Mouse (Mus musculus): Measurements from ENCODE around the gene Herc2. TPM values are rescaled to one million over a fixed set of nuclear protein-coding genes. Genes with fewer than 3 reads are reported as not detected.

Herc2 gene
- polyA plus RNA-seq, 1 experiment from 2014 or later = 41.3 TPM

GRCm38 (mm10) chr7:56220811-56221210 lies 170.8 kb downstream of the Herc2 start:
- no peaks in the 10 kb centered on the region for H3K27me3 ChIP-seq
- H3K4me2 ChIP-seq = no peak overlapping the region
- WGBS = 93% methylated on average over 6 of the region's 6 CpGs
- no peaks in the 10 kb centered on the region for H3K9me3 ChIP-seq
- H3K9ac ChIP-seq = no peak overlapping the region
- no peak overlapping the region for H3K4me3 ChIP-seq
- peaks cover 99% of the 10 kb centered on the region for H3K36me3 ChIP-seq
- ATAC-seq (ENCODE audit: low read depth) = no peak
- no peak overlapping the region for H3K27ac ChIP-seq (replicated peaks)
- no peaks in the 10 kb centered on the region for H3K4me1 ChIP-seq (replicated peaks)

GRCm38 (mm10) chr7:56235794-56236423 lies 185.9 kb downstream of the Herc2 start:
- Histone ChIP-seq H3K9me3 (no peaks in the 10 kb centered on the region), H3K4me2 (no peak overlapping the region), H3K9ac (no peak overlapping the region), H3K4me1 (replicated peaks) (peaks cover 6% of the 10 kb centered on the region; the same call in 1 of the 2 replicates), H3K27ac (replicated peaks) (no peak overlapping the region), H3K27me3 (no peaks in the 10 kb centered on the region), H3K4me3 (no peak overlapping the region), H3K36me3 (peaks cover 31% of the 10 kb centered on the region)
- WGBS = 42% methylated on average over 5 of the region's 5 CpGs
- no peak for ATAC-seq (ENCODE audit: low read depth)

- Histone ChIP-seq H3K27me3 (no peaks in the 10 kb centered on the region), H3K9me3 (no peaks in the 10 kb centered on the region), H3K4me3 (no peak overlapping the region), H3K36me3 (peaks cover 25% of the 10 kb centered on the region), H3K4me1 (replicated peaks) (peaks cover 6% of the 10 kb centered on the region; the same call in 1 of the 2 replicates), H3K4me2 (no peak overlapping the region), H3K27ac (replicated peaks) (no peak overlapping the region), H3K9ac (no peak overlapping the region)
- WGBS = 83% methylated on average over 3 of the region's 3 CpGs
- ATAC-seq (ENCODE audit: low read depth) = no peak
These were observed 186.6 kb downstream of the Herc2 start for GRCm38 (mm10) chr7:56236617-56237016.

GRCm38 (mm10) chr7:56239543-56239942 lies 189.5 kb downstream of the Herc2 start, which contains the start of gene Oca2:
Gene Oca2, plus strand, starts transcription at chr7:56239760.
- no peak within 1 kb of the TSS for H3K9ac ChIP-seq
- no peaks in the 10 kb centered on the region for H3K9me3 ChIP-seq
- H3K4me2 ChIP-seq = no peak within 1 kb of the TSS
- WGBS = 58% methylated on average over 3 of the region's 3 CpGs
- no peaks in the 10 kb centered on the region for H3K27me3 ChIP-seq
- H3K27ac ChIP-seq (replicated peaks) = no peak within 1 kb of the TSS
- ATAC-seq (ENCODE audit: low read depth) = no peak
- no peak within 1 kb of the TSS for H3K4me3 ChIP-seq
- peaks cover 6% of the 10 kb centered on the region; the same call in 1 of the 2 replicates for H3K4me1 ChIP-seq (replicated peaks)
- H3K36me3 ChIP-seq = no peaks in the 10 kb centered on the region

- Histone ChIP-seq H3K27me3 (no peaks in the 10 kb centered on the region), H3K4me2 (no peak overlapping the region), H3K27ac (replicated peaks) (no peak overlapping the region), H3K9ac (no peak overlapping the region), H3K36me3 (no peaks in the 10 kb centered on the region), H3K9me3 (no peaks in the 10 kb centered on the region), H3K4me3 (no peak overlapping the region), H3K4me1 (replicated peaks) (no peaks in the 10 kb centered on the region)
- WGBS = 85% methylated on average over 10 of the region's 10 CpGs
- ATAC-seq (ENCODE audit: low read depth) = no peak
These were observed 204.6 kb downstream of the Herc2 start for GRCm38 (mm10) chr7:56254568-56254967.

- Histone ChIP-seq H3K36me3 (no peaks in the 10 kb centered on the region), H3K4me3 (no peak overlapping the region), H3K4me1 (replicated peaks) (no peaks in the 10 kb centered on the region), H3K9ac (no peak overlapping the region), H3K27ac (replicated peaks) (no peak overlapping the region), H3K9me3 (no peaks in the 10 kb centered on the region), H3K27me3 (no peaks in the 10 kb centered on the region), H3K4me2 (no peak overlapping the region)
- no peak for ATAC-seq (ENCODE audit: low read depth)
- 72% methylated on average over 3 of the region's 3 CpGs for WGBS
These were observed 208.0 kb downstream of the Herc2 start for GRCm38 (mm10) chr7:56257875-56258441.

GRCm38 (mm10) chr7:56277506-56277905 lies 227.5 kb downstream of the Herc2 start:
- WGBS = 96% methylated on average over 2 of the region's 2 CpGs
- Histone ChIP-seq H3K4me1 (replicated peaks) (no peaks in the 10 kb centered on the region), H3K36me3 (no peaks in the 10 kb centered on the region), H3K4me3 (no peak overlapping the region), H3K27ac (replicated peaks) (no peak overlapping the region), H3K4me2 (no peak overlapping the region), H3K9ac (no peak overlapping the region), H3K9me3 (no peaks in the 10 kb centered on the region), H3K27me3 (no peaks in the 10 kb centered on the region)
- ATAC-seq (ENCODE audit: low read depth) = no peak

Other genes with a start within 250 kb of the Herc2 start
- 47.6 and 49.4 TPM in 2 replicates for gene Cyfip1, start 208.5 kb upstream of the Herc2 start, polyA plus RNA-seq (2015; fragmentation: Nextera tagmentation; extraction: Ambion mirVana)
- 40.3 and 42.0 TPM in 2 replicates for gene Nipa2, start 87.7 kb upstream of the Herc2 start, polyA plus RNA-seq (2015; fragmentation: Nextera tagmentation; extraction: Ambion mirVana)
- gene Nipa1, start 30.2 kb upstream of the Herc2 start, polyA plus RNA-seq (2015; fragmentation: Nextera tagmentation; extraction: Ambion mirVana) = 23.4 and 25.9 TPM in 2 replicates
- 0.28 and 0.48 TPM in 2 replicates for gene Oca2, start 189.6 kb downstream of the Herc2 start, polyA plus RNA-seq (2015; fragmentation: Nextera tagmentation; extraction: Ambion mirVana)

Data from neural tube, embryonic 13.5 days (tissue).